ENCODE assay signal across 9 mouse cellular contexts in genomic region chr1:170868905-170869283, GRCm38 (mm10). TPM values are rescaled to one million over a fixed set of nuclear protein-coding genes. Genes with fewer than 3 reads are reported as not detected.
A peak's percentile ranks its signal among the peaks of the same experiment; 100 is the strongest.
DNase-seq lines count a peak whose midpoint lies in the region; ATAC-seq and TF ChIP-seq lines count a peak whose summit lies in the region.
"Had no signal": no experiment of that assay in that cellular context is flagged by ENCODE, and none has a peak within 500 bp of the region (broad histone marks: within the 10 kb centered on the region; RNA-seq: fewer than 3 reads in every experiment).

No protein-coding gene starts in this region.

- no peak; the same call in 1 of the 2 replicates for ATAC-seq in kidney, embryonic 16.5 days (ENCODE audit: low FRiP score, low TSS enrichment)
- no peak; the same call in 1 of the 2 replicates for ATAC-seq in hindbrain, postnatal 0 days
- ATAC-seq in midbrain, postnatal 0 days (ENCODE audit: low FRiP score) = peak; percentile 4; the same call in 1 of the 2 replicates

- no peak overlapping the region for H3K27ac ChIP-seq in kidney, embryonic 16.5 days (ENCODE audit: low read length)
- H3K27ac ChIP-seq in embryonic facial prominence, embryonic 10.5 days (replicated peaks) = peak overlapping the region; percentile 80
- H3K27ac ChIP-seq in hindbrain, postnatal 0 days = peak overlapping the region; percentile 54; the same call in 1 of the 2 replicates
- H3K27ac ChIP-seq in midbrain, postnatal 0 days (ENCODE audit: low read depth, low read length) = peak overlapping the region; percentile 55; the same call in 1 of the 2 replicates

- peak overlapping the region; percentile 31 for H3K9ac ChIP-seq in kidney, embryonic 16.5 days (replicated peaks; ENCODE audit: low read length)
- peak overlapping the region; percentile 58 for H3K9ac ChIP-seq in hindbrain, postnatal 0 days (replicated peaks; ENCODE audit: low read length)
- H3K9ac ChIP-seq in midbrain, postnatal 0 days (replicated peaks; ENCODE audit: low read length, poor library complexity, severe bottlenecking) = peak overlapping the region; percentile 54

- no peak for DNase-seq in kidney, postnatal 4 days
- DNase-seq in embryonic facial prominence, embryonic 10.5 days (ENCODE audit: low spot score) = no peak
- DNase-seq in hindbrain, postnatal 0 days (ENCODE audit: low spot score) = no peak
- no peak for DNase-seq in midbrain, postnatal 0 days (ENCODE audit: low spot score)
- DNase-seq in embryo, embryonic 10 days (ENCODE audit: low spot score) = no peak
- DNase-seq in adrenal gland, adult 8-10 months = no peak
- no peak for DNase-seq in urinary bladder, adult 18-20 months (ENCODE audit: low spot score in 2 of 2)

- H3K9me3 ChIP-seq in kidney, embryonic 16.5 days (ENCODE audit: low read length) = no peaks in the 10 kb centered on the region
- no peaks in the 10 kb centered on the region for H3K9me3 ChIP-seq in embryonic facial prominence, embryonic 10.5 days
- H3K9me3 ChIP-seq in hindbrain, postnatal 0 days (ENCODE audit: low read length) = no peaks in the 10 kb centered on the region
- no peaks in the 10 kb centered on the region for H3K9me3 ChIP-seq in midbrain, postnatal 0 days (ENCODE audit: low read length)

- no peak for TF ChIP-seq CTCF in hindbrain, postnatal 0 days (IDR thresholded peaks at IDR 0.05; ENCODE audit: low read depth)
- no peak for TF ChIP-seq CTCF in midbrain, postnatal 0 days (IDR thresholded peaks at IDR 0.05)

- H3K27me3 ChIP-seq in kidney, embryonic 16.5 days (ENCODE audit: insufficient read depth, low read length) = no peaks in the 10 kb centered on the region
- H3K27me3 ChIP-seq in embryonic facial prominence, embryonic 10.5 days (replicated peaks; ENCODE audit: low read depth, poor library complexity, severe bottlenecking) = no peaks in the 10 kb centered on the region
- no peaks in the 10 kb centered on the region for H3K27me3 ChIP-seq in hindbrain, postnatal 0 days (ENCODE audit: insufficient read depth, low read length)
- no peaks in the 10 kb centered on the region for H3K27me3 ChIP-seq in midbrain, postnatal 0 days (ENCODE audit: insufficient read depth, low read length)

- peak overlapping the region; percentile 76 for H3K4me2 ChIP-seq in kidney, embryonic 16.5 days (replicated peaks; ENCODE audit: low read depth, low read length)
- peak overlapping the region; percentile 84 for H3K4me2 ChIP-seq in hindbrain, postnatal 0 days (ENCODE audit: low read depth, low read length)
- peak overlapping the region; percentile 62 for H3K4me2 ChIP-seq in midbrain, postnatal 0 days (ENCODE audit: low read depth, low read length, poor library complexity, severe bottlenecking)

- 16% methylated on average over 14 of the region's 14 CpGs for WGBS in kidney, embryonic 16.5 days
- 22% methylated on average over 14 of the region's 14 CpGs for WGBS in embryonic facial prominence, embryonic 10.5 days
- whole genome bisulfite sequencing in hindbrain, postnatal 0 days = 17% methylated on average over 14 of the region's 14 CpGs
- 18% methylated on average over 14 of the region's 14 CpGs for WGBS in midbrain, postnatal 0 days

- peak overlapping the region; percentile 97 for H3K4me3 ChIP-seq in kidney, embryonic 16.5 days (ENCODE audit: low read length)
- peak overlapping the region; percentile 81 for H3K4me3 ChIP-seq in embryonic facial prominence, embryonic 10.5 days
- peak overlapping the region; percentile 86 for H3K4me3 ChIP-seq in hindbrain, postnatal 0 days (ENCODE audit: low read length)
- H3K4me3 ChIP-seq in midbrain, postnatal 0 days (ENCODE audit: low read depth, low read length) = peak overlapping the region; percentile 69

- H3K4me1 ChIP-seq in kidney, embryonic 16.5 days (ENCODE audit: insufficient read depth, low read length) = peaks cover 6% of the 10 kb centered on the region
- peaks cover 9% of the 10 kb centered on the region for H3K4me1 ChIP-seq in embryonic facial prominence, embryonic 10.5 days
- H3K4me1 ChIP-seq in hindbrain, postnatal 0 days (ENCODE audit: insufficient read depth, low read length) = peaks cover 4% of the 10 kb centered on the region
- no peaks in the 10 kb centered on the region for H3K4me1 ChIP-seq in midbrain, postnatal 0 days (ENCODE audit: insufficient read depth, low read length)

- H3K36me3 ChIP-seq in kidney, embryonic 16.5 days (ENCODE audit: insufficient read depth, low read length) = peaks cover 7% of the 10 kb centered on the region; the same call in 1 of the 2 replicates
- peaks cover 22% of the 10 kb centered on the region for H3K36me3 ChIP-seq in embryonic facial prominence, embryonic 10.5 days (replicated peaks)
- no peaks in the 10 kb centered on the region; the same call in 1 of the 2 replicates for H3K36me3 ChIP-seq in hindbrain, postnatal 0 days (ENCODE audit: insufficient read depth, low read length)
- 0 out of 2 replicates have a peak, but pooled peaks cover 2% of the 10 kb centered on the region for H3K36me3 ChIP-seq in midbrain, postnatal 0 days (ENCODE audit: insufficient read depth, low read length)

RNA-seq across cellular contexts. Expression of gene Atf6, which starts 1.3 kb away (rescaled TPM):
- polyA plus RNA-seq in kidney, embryonic 16.5 days (2015; fragmentation: Nextera tagmentation; extraction: Ambion mirVana) = 8.7 and 9.6 TPM in 2 replicates
- 7.0 and 8.0 TPM in 2 replicates for polyA plus RNA-seq in embryonic facial prominence, embryonic 10.5 days (2016; fragmentation: Nextera tagmentation; extraction: Ambion mirVana)
- total RNA-seq in hindbrain, postnatal 0 days (2014; rRNA removed) = 15.7 and 17.8 TPM in 2 replicates
- polyA plus RNA-seq in hindbrain, postnatal 0 days (2015; fragmentation: Nextera tagmentation; extraction: Ambion mirVana) = 6.1 and 6.3 TPM in 2 replicates
- total RNA-seq in midbrain, postnatal 0 days (2014; rRNA removed) = 17.4 and 21.0 TPM in 2 replicates
- polyA plus RNA-seq in midbrain, postnatal 0 days (2015; fragmentation: Nextera tagmentation; extraction: Ambion mirVana) = 5.4 and 5.5 TPM in 2 replicates
- total RNA-seq in adrenal gland, adult 8-10 months (2022) = 10 to 100 TPM; 39.7 to 46.8 (median 43.5) TPM

RNA-seq across cellular contexts. Expression of gene Gm26620, which starts 16.0 kb away (rescaled TPM):
- polyA plus RNA-seq in kidney, embryonic 16.5 days (2015; fragmentation: Nextera tagmentation; extraction: Ambion mirVana) = 0.58 and 0.64 TPM in 2 replicates
- polyA plus RNA-seq in embryonic facial prominence, embryonic 10.5 days (2016; fragmentation: Nextera tagmentation; extraction: Ambion mirVana) = 0.19 TPM in 1 of 2 replicates, not detected in the other
- 0.52 TPM in 1 of 2 replicates, not detected in the other for total RNA-seq in hindbrain, postnatal 0 days (2014; rRNA removed)
- 0.86 and 1.5 TPM in 2 replicates for polyA plus RNA-seq in hindbrain, postnatal 0 days (2015; fragmentation: Nextera tagmentation; extraction: Ambion mirVana)
- total RNA-seq in midbrain, postnatal 0 days (2014; rRNA removed) = 1.6 and 1.9 TPM in 2 replicates
- 0.77 and 1.2 TPM in 2 replicates for polyA plus RNA-seq in midbrain, postnatal 0 days (2015; fragmentation: Nextera tagmentation; extraction: Ambion mirVana)
- 1 to 10 TPM; 1.0 to 2.7 (median 1.8) TPM for total RNA-seq in adrenal gland, adult 8-10 months (2022)

RNA-seq across cellular contexts. Expression of gene Dusp12, which starts 16.4 kb away (rescaled TPM):
- 39.5 and 40.5 TPM in 2 replicates for polyA plus RNA-seq in kidney, embryonic 16.5 days (2015; fragmentation: Nextera tagmentation; extraction: Ambion mirVana)
- polyA plus RNA-seq in embryonic facial prominence, embryonic 10.5 days (2016; fragmentation: Nextera tagmentation; extraction: Ambion mirVana) = 35.5 and 38.2 TPM in 2 replicates
- 25.4 and 40.4 TPM in 2 replicates for total RNA-seq in hindbrain, postnatal 0 days (2014; rRNA removed)
- 32.0 and 34.4 TPM in 2 replicates for polyA plus RNA-seq in hindbrain, postnatal 0 days (2015; fragmentation: Nextera tagmentation; extraction: Ambion mirVana)
- total RNA-seq in midbrain, postnatal 0 days (2014; rRNA removed) = 43.3 and 44.1 TPM in 2 replicates
- 38.0 and 39.6 TPM in 2 replicates for polyA plus RNA-seq in midbrain, postnatal 0 days (2015; fragmentation: Nextera tagmentation; extraction: Ambion mirVana)
- 10 to 100 TPM; 20.7 to 34.0 (median 24.7) TPM for total RNA-seq in adrenal gland, adult 8-10 months (2022)

RNA-seq across cellular contexts. Expression of gene Fcrlb, which starts 43.8 kb away (rescaled TPM):
- polyA plus RNA-seq in kidney, embryonic 16.5 days (2015; fragmentation: Nextera tagmentation; extraction: Ambion mirVana) = 0.18 and 0.24 TPM in 2 replicates
- polyA plus RNA-seq in embryonic facial prominence, embryonic 10.5 days (2016; fragmentation: Nextera tagmentation; extraction: Ambion mirVana) = 0.15 TPM in 1 of 2 replicates, not detected in the other
- 0.68 and 0.86 TPM in 2 replicates for total RNA-seq in hindbrain, postnatal 0 days (2014; rRNA removed)
- polyA plus RNA-seq in hindbrain, postnatal 0 days (2015; fragmentation: Nextera tagmentation; extraction: Ambion mirVana) = 1.0 and 1.4 TPM in 2 replicates
- total RNA-seq in midbrain, postnatal 0 days (2014; rRNA removed) = 1.7 and 2.2 TPM in 2 replicates
- 1.3 and 1.8 TPM in 2 replicates for polyA plus RNA-seq in midbrain, postnatal 0 days (2015; fragmentation: Nextera tagmentation; extraction: Ambion mirVana)
- total RNA-seq in adrenal gland, adult 8-10 months (2022) = not detected
- total RNA-seq: gastrocnemius, adult 18-20 months had no signal

RNA-seq across cellular contexts. Expression of gene Fcrla, which starts 58.5 kb away (rescaled TPM):
- not detected in 2 replicates for polyA plus RNA-seq in kidney, embryonic 16.5 days (2015; fragmentation: Nextera tagmentation; extraction: Ambion mirVana)
- not detected in 2 replicates for polyA plus RNA-seq in embryonic facial prominence, embryonic 10.5 days (2016; fragmentation: Nextera tagmentation; extraction: Ambion mirVana)
- not detected in 2 replicates for total RNA-seq in hindbrain, postnatal 0 days (2014; rRNA removed)
- polyA plus RNA-seq in hindbrain, postnatal 0 days (2015; fragmentation: Nextera tagmentation; extraction: Ambion mirVana) = not detected in 2 replicates
- total RNA-seq in midbrain, postnatal 0 days (2014; rRNA removed) = not detected in 2 replicates
- polyA plus RNA-seq in midbrain, postnatal 0 days (2015; fragmentation: Nextera tagmentation; extraction: Ambion mirVana) = not detected in 2 replicates
- under 1 TPM; 0.21 to 0.81 (median 0.59) TPM for total RNA-seq in adrenal gland, adult 8-10 months (2022)
- total RNA-seq: gastrocnemius, adult 18-20 months had no signal
